Mouse (Mus musculus): ENCODE measurements around the gene Ndufa3. TPM values are rescaled to one million over a fixed set of nuclear protein-coding genes. Genes with fewer than 3 reads are reported as not detected.

The Ndufa3 gene
- 100 to 1,000 TPM; 346 to 367 TPM for total RNA-seq (2023)

DNA sequence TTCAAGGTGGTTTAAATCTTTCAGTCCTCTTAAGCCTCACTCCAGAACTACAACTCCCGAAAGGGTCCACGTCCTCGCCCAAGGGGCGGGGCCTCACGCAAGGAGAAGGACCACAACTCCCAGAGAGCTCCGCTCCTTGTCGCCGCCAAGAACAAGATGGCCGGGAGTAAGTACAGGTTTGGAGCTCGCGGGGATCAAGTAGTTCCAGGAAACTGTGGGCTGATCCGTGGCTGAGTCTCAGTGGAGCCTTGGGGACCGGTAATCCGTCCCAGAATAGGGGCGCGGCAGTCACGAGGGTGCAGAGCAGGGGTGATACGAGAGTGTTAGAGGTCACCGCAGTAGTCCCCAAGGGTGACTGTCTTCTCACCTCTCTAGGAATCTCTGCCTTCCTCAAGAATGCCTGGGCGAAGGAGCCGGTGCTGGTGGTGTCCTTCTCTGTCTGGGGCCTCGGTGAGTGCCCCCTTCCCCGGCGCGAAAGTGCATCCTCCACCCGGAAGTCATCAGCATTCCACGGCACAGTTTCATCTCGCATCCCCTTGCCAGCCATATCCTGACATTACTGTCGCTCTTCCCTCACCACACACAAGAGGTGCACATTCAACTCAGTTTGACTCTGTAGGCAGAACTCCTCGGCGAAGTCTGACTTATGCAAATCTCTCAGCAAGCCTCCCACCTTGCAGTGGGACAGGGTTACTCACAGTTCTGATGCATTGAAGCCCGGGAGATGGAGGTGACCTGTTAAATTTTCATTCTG lies at the start of gene Ndufa3:
TSS of gene Ndufa3 (plus strand) at position 132 of the 754 bp plus-strand sequence.

DNA sequence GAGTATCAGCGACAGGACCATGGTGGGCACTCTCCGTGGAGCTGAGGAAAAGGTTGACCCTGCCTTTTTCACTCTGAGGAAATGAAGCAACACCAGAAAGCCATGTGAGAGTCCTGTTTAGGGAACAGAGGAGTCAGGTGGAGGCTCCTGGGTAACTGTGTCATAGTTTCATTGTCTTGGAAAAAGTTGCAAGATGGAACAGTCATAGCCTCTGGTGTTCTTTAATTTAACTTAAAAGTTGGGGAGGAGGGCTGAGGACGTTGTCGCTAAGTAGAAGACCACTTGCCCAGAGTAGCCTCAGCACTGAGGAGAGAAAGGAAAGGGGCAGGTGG lies 1.1 kb upstream of the Ndufa3 start, which contains the start of gene Oscar:
TSS of gene Oscar (minus strand) at position 101 of the 332 bp plus-strand sequence.

GRCm38 (mm10) chr7:3629543-3630477 lies 12.6 kb downstream of the Ndufa3 start, which contains the start of the genes Tfpt and Prpf31:
Tfpt (minus strand) TSS chr7:3629929.
Prpf31 (plus strand) TSS chr7:3629985.

DNA sequence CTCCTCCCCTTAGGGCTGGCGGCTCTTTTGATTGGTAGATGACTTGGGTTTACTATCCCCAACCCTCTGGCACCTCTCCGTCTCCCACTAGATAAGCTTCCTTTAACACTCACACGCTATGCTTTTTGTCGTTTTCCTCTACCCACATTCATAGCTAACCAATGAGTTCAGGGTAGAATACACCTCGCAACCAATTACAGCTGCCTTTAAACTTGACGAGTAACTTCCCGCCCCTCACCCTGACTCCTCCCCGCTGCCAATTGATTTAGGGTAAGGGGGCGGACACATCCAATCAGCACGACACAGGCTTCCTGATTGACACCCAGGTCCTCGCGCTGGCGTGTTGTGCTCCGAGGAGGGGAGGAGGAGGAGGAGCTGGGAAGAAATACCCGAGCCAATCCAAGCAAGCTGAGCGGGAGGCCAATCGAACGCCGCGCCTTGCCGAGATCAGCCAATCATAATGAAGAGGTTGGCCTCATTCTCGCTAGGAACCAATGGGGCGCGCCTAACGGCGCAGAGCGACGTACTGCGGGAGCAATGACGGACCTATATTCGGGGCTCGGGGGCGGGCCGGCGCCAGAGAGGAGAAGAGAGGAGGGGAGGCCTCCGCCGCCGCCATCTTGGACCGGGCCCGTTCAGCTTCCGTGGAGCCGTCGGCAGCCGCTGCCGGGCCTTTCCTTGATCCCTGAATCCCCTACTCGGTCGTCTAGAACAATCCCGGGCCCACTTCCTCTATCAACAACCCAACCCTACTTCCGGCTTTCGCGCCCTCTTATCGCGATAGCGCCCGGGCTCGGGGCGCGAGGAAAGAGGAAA lies 27.7 kb downstream of the Ndufa3 start, which contains the start of gene Cnot3:
TSS of gene Cnot3 (plus strand) at position 597 of the 816 bp plus-strand sequence.

DNA sequence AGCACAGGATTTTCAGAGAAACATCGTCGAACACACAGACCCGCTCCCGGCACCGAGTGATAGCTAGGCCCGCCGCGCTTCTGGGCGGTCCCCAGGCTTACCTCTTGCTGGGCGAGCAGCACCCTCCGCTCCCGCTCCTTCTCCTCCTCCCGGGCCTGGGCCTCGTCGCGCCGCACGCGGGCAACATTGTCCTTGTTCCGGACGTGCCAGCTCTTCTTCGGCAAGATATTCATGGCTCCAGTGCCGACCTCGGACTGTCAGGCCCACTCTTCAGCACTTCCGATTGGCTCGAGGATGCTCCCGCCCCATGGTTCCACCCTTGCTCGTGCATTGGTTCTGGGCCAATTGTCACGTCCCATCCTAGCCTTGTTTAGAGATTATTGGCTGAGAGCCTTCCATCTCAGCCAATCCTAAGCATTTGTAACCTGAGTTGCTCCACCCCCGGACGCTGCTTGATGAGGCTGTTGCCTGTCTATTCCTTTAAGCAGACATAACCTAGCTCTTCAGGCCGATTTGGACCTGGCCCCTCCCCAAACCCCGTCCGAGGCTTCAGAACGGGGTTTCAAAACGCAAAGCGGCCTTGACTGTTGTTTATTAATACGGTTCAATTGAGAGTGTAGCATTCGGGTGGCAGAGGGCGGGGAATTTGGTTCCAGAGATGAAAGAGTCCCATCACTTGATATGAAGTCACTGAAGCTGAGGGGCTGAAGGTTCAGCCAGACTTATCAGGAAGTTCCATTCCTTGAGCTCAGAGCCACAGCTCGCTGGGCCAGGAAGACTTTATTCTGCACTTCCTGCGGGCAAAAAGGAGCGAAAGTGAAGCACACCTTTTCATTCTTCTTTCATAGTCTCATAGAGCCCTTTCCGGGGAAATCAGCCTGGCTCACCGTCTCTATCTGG lies 48.3 kb downstream of the Ndufa3 start, which contains the start of gene Leng1:
TSS of gene Leng1 (minus strand) at position 626 of the 900 bp plus-strand sequence.

Other genes with a start within 250 kb of the Ndufa3 start
- gene Cacng8, start 226.7 kb upstream of the Ndufa3 start, total RNA-seq (2023): not detected
- not detected for gene Cacng6, start 193.2 kb upstream of the Ndufa3 start, total RNA-seq (2023)
- not detected for gene Tarm1, start 114.7 kb upstream of the Ndufa3 start, total RNA-seq (2023)
- gene Oscar, start 1.2 kb upstream of the Ndufa3 start, total RNA-seq (2023): not detected
- gene Tfpt, start 12.6 kb downstream of the Ndufa3 start, total RNA-seq (2023): 10 to 100 TPM; 18.8 to 22.4 TPM
- 10 to 100 TPM; 64.3 to 67.5 TPM for gene Prpf31, start 12.6 kb downstream of the Ndufa3 start, total RNA-seq (2023)
- 100 to 1,000 TPM; 114 to 141 TPM for gene Cnot3, start 27.9 kb downstream of the Ndufa3 start, total RNA-seq (2023)
- 10 to 100 TPM; 14.1 to 14.5 TPM for gene Leng1, start 48.5 kb downstream of the Ndufa3 start, total RNA-seq (2023)
- gene Tmc4, start 60.2 kb downstream of the Ndufa3 start, total RNA-seq (2023): 10 to 100 TPM; 10.7 to 11.3 TPM
- gene Tsen34, start 75.5 kb downstream of the Ndufa3 start, total RNA-seq (2023): 10 to 100 TPM; 24.6 to 26.1 TPM
- 10 to 100 TPM; 58.2 to 69.3 TPM for gene Mboat7, start 76.2 kb downstream of the Ndufa3 start, total RNA-seq (2023)
- gene Rps9, start 86.6 kb downstream of the Ndufa3 start, total RNA-seq (2023): 1,000 to 10,000 TPM; 2,583 to 2,648 TPM
- gene Pirb, start 103.0 kb downstream of the Ndufa3 start, total RNA-seq (2023): under 1 TPM; 0.68 to 0.93 TPM
- under 1 TPM; 0.44 to 0.50 TPM for gene Gm15448, start 208.3 kb downstream of the Ndufa3 start, total RNA-seq (2023)
- 1 to 10 TPM in 1 of 2 experiments, under 1 TPM in 1; 0.47 to 1.3 TPM for gene Pira2, start 227.7 kb downstream of the Ndufa3 start, total RNA-seq (2023)